Mouse (Mus musculus): ENCODE data around the gene Bckdha. TPM values are rescaled to one million over a fixed set of nuclear protein-coding genes. Genes with fewer than 3 reads are reported as not detected.

The Bckdha gene
- total RNA-seq (2021): 10 to 100 TPM; 25.0 to 28.9 TPM

DNA sequence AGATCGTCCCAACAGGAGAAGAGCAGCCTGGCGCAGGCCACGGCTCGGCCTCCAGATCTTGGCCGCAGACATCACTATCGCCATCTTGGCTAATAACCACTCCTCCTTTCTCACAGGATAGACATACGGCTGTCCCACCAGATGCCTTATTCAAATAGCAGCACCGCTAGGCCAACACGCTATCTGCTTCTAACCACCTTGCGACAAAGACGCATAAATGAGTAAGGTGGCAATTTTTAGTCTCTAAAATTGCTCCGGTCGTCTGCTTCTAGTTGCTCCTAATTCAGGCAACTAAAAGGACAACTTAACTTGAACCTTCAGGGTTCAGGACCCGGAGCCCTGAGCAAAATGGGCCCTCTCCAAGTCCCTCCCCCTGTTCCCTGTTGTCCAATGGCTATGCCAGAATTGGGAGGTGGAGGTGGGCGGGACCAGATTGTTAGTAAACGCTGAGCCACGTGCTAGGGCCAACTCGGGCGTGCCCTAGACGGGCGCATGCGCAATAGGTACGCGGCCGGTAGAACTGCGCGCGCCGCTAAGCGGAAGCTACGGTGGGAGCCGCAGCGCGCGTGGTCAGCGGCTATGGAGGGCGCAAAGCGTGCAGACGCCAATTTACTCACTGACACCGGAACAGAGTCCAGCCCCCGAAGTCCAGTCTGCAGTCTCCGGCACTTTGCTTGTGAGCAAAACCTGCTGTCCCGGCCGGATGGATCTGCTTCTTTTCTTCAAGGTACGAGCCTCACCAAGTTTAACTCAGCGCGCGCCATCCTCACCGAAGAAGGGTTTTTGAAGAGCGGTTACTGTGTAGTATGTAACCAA, at the start of gene Bckdha, which contains the start of gene Exosc5:
Bckdha (minus strand) TSS at position 325 of the 816 bp plus-strand sequence.
Exosc5 (plus strand) TSS at position 508 of the 816 bp plus-strand sequence.
- intact Hi-C loops (cut with DNase I): no loop called here
- peak; percentile 100 for DNase-seq (ENCODE audit: extremely low spot score in 1 of 2, low spot score in 2 of 2)

DNA sequence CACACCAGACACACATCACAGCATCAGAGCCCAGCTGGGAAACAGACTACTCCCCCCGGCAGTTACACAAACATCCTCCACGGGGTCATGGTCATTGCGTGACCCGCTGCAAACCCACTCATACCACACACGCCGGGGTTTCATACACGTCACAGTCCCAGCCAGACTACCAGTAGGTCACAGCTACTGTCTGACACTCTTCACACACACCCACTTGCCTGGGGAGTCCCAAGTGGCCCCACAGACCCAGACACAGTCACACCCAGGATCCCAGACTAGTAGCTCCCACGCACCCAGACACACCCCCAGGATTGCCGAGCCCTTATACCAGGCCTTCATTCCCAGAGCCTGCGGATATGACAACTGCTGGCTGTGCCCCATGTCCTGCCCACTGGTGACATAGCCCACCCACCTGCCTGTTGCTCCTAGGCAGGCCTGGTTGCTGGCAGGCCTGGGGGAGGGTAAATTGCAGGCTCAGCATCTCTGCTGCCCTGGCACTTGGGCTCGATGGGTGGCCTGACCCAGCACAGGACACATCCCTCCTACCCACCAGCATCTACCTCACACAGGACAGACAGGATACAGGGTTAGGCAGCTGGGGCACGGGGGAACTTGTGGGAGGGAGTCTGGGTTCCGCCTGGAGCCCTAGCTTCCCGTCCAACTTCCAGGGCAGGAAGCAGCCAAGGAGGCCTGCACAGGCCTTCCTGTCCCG, 49.0 kb upstream of the Bckdha start:
- peak in 1 of 2 experiments; percentile 85 for DNase-seq (ENCODE audit: extremely low spot score in 1 of 2, low spot score in 2 of 2)
- intact Hi-C loops (cut with DNase I): no loop called here

DNA sequence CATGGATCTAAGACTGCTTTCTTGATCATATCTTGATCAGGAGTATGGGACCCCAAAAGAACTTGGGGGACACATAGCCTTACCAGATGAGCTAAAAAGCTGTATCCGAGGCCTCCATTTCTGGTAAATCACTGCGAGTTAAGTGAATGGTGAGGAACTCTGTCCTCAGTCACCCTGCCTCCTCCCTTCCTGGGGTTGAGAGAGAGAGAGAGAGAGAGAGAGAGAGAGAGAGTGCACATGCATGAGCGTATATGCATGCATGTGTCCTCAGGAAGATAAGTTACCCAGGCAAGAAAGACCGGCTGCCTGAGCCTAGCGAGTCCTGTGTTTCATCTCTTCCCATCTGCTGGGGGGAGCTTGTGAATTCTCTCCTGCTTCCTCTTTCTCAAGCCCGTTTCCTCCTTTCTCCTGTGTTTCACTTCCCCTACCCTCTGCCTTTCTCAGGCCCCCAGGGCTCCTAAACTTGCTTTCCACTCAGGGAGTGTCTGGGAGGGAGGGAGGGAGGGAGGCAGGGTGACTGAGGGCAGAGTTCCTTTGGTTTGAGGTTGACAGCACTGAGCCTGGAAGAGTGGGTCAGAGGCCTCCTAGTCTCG, 47.9 kb upstream of the Bckdha start:
- intact Hi-C loops (cut with DNase I): no loop called here
- DNase-seq (ENCODE audit: extremely low spot score in 1 of 2, low spot score in 2 of 2): no peak

DNA sequence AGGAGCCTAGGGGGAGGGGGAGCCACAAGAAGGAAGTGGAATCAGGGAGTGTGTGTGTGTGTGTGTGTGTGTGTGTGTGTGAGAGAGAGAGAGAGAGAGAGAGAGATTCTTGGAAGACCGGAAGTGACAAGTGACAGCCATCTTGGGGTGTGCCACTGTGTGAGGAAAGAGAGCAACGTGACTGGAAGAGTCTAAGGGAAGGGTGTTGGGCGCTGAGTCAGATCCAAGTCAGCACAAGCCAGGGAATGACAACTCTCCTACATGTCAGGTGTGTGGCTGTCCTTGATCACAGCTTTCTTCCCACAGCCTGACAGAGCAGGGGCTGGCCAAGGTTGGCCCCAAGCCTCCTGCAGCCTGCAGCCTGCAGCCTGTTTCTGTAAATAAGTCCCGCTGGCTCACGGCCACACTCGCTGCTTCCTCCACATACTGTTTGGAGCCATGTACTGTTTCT, 47.0 kb upstream of the Bckdha start:
- intact Hi-C loops (cut with DNase I): no loop called here
- DNase-seq (ENCODE audit: extremely low spot score in 1 of 2, low spot score in 2 of 2): peak in 1 of 2 experiments; percentile 74

DNA sequence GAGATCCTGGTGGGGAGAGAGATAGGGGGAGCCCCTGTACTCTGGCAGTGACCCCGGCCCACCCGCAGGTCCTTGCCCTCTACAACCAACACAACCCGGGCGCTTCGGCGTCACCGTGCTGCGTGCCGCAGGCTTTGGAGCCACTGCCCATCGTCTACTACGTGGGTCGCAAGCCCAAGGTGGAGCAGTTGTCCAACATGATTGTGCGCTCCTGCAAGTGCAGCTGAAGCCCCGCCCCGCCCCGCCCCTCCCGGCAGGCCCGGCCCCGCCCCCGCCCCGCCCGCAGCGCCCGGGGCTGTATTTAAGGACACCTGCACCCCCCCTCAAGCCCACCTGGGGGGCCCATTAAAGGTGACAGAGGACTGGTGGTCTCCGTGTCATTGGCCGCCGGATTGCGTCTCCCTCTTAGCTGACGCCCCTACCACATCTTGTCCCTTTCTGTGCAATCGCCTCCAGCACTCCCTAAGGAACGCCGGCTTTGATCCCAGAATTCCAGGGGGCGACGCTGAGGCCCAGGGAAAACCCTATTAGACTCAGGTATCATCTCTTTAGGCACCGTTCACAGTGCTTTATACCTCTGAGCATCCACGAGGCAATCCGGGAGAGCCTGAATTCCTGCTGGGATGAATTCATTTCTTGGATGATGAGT, 46.1 kb upstream of the Bckdha start:
- peak in 1 of 2 experiments; percentile 53 for DNase-seq (ENCODE audit: extremely low spot score in 1 of 2, low spot score in 2 of 2)
- intact Hi-C loops (cut with DNase I): no loop called here

DNA sequence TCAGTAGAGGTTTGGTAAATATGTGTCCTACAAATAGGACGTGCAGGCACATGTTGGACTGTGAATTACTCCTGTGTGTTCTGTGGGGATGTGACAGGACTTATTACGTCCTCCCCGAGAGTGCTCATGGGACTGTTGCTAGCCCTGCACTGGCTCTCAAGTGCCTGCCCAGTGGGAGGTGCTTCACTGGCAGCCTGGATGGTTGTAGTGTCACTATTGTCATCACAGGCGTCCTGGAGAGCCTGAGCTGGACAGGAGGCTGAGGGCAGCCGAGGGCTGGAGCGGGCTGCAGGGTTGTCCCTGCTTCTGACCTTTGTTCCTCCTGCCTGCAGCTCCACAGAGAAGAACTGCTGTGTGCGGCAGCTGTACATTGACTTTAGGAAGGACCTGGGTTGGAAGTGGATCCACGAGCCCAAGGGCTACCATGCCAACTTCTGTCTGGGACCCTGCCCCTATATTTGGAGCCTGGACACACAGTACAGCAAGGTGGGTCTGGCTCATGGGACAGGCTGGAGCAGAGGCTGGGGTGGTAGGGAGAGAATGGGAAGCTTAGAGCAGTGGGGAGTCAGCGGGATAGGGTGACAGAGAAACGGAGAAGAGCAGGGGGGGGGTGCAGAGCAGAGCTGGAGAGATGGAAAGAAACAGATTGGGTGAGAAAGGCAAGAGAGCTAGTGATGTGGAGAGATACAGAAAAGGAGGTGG, 45.2 kb upstream of the Bckdha start:
- intact Hi-C loops (cut with DNase I): no loop called here
- DNase-seq (ENCODE audit: extremely low spot score in 1 of 2, low spot score in 2 of 2): peak in 1 of 2 experiments; percentile 53

DNA sequence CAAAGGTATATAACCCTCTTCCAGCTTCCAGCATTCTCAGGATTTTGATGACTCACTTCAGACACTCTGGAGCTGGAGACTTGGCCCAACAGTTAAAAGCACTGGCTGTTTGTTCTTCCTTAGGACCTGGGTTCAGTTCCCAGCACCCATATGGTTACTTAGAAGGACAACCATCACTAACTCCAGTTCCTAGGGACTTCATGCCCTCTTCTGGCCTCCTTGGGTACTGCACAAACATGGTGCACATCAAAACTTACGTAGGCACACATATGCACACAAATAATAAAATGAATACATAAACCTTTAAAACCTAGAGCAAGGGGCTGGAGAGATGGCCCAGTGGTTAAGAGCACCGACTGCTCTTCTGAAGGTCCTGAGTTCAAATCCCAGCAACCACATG, 43.6 kb upstream of the Bckdha start:
- intact Hi-C loops (cut with DNase I): no loop called here
- no peak for DNase-seq (ENCODE audit: extremely low spot score in 1 of 2, low spot score in 2 of 2)

DNA sequence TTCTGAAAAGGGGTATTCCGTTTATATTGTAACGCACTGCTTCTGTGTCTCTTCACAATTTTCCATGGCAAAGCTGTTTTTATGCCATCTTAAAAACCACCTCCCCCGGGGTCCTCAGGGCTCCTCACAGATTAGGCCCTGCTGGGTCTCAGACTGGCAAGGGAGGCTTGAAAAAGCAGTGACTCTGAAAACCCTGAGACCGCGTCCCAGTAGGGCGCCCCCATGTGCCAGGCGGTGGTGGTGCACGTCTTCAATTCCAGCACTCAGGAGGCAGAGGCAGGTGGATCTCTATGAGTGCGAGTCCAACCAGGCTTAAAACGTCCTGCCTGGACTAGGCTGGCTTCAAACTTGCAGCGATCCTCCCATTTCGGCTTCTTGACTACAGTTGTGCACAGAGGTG, 42.0 kb upstream of the Bckdha start:
- DNase-seq (ENCODE audit: extremely low spot score in 1 of 2, low spot score in 2 of 2): no peak
- intact Hi-C loops (cut with DNase I): no loop called here

DNA sequence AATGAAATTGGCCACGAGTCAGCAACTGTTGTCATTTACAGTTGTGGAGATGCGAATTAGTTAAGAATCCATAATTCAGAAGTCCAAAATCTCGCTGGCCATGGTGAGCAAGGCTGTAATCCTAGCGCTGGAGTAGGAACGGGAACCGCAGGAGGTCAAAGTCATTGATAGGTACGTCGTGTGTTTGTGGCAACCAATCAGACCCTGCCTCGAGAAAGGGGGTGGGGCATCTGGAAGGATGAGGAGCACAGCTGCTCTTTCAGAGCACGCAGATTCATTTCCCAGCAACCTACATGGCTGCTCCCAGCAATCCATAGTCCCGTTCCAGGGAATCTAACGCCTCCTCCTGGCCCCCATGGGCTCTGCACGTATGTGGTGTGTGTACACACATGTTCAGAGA, 41.1 kb upstream of the Bckdha start:
- no peak for DNase-seq (ENCODE audit: extremely low spot score in 1 of 2, low spot score in 2 of 2)
- intact Hi-C loops (cut with DNase I): no loop called here

DNA sequence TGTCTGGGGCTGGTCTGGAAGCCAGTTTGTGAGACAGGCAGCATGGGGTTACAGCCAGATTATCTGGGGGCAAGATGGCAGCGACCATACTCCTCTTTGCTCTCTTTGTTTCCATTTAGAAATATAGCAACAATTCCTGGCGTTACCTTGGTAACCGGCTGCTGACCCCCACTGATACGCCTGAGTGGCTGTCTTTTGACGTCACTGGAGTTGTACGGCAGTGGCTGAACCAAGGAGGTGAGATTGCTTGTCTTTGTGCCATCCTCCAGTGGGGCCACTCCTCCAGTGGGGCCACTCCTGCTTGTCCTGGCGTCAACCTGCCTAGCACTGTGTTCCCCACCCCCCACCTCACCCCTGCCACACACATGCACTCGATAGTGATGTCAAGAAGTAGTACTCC, 35.3 kb upstream of the Bckdha start:
- intact Hi-C loops (cut with DNase I): no loop called here

DNA sequence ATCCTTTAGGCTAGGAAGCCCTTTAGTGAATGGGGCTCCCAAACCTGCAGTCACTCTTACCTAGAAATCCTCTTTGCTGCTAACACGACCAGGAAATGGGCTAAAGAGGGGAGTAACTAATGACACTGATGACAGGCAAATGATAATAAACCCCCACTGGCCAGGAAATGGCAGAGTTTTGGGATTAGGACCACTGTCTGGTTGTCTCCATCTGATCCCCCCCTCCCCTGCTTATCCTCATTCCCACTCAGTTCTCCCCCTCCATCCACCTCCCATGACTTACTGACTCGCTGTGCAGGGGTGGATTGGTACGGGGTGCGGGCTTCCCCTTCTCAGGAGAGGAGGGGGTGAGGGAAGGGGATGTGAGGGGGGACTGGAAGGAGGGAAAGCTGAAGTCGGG, 31.3 kb upstream of the Bckdha start:
- intact Hi-C loops (cut with DNase I): no loop called here
- no peak for DNase-seq (ENCODE audit: extremely low spot score in 1 of 2, low spot score in 2 of 2)

More for the DNA sequence above, 35.3 kb upstream of the Bckdha start:
- DNase-seq (ENCODE audit: extremely low spot score in 1 of 2, low spot score in 2 of 2): no peak

DNA sequence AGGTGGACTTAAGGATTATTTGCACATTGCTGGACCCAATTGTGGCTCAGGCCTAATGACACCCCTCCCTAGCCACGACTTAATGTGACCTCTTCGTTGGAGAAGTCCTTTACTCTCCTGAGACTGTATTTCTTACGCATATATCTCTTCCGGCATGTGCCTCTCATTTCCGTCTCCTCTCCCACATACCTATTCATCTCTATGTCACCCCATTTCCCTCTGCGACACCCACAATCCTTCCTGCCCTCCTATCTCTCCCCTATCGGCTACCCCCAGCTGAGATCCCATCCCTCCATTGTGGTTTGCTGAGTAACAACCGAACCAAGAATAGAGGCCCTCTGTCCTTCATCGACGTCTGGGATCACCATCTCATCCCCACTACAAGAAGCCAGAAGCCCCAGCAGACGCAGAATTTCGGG, 30.8 kb upstream of the Bckdha start:
- intact Hi-C loops (cut with DNase I): no loop called here
- DNase-seq (ENCODE audit: extremely low spot score in 1 of 2, low spot score in 2 of 2): no peak

DNA sequence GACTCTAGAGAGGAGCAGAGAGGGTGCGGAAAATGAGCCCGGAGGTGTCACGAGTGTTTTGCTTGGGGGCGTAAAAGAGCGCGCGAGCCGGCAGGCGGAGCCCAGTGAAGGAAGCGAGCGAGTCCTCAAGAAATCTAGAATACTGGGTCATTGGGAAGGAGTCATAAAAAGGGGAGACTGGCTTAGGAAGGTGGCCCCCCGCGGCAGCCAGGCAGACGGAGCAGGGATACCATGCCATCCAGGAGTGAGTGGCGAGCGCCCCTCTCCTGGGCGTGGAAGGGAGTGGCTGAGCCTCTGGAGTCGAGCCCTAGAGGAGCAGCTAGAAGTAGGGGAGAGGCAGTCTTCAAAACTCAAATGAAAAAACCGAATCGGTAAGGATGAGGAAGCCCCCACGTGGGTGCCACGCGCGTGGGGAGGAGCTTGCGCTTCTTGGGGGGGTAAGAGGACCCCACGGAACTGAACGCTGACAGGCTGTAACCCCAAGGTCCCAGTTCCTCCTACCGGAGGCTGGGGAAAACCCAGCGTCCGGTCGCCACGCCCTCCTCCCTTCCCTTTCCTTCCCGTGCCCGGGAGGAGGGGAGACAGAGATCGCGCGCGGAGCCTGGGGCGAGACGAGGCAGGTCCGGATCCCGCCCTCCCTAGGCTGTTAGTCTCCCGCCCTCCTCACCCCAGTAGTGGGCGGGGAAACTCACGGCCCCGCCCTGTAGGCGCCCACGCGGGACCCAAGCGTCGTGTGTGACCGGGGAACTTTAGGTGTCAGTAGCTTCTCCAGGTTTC, 30.2 kb upstream of the Bckdha start:
- DNase-seq (ENCODE audit: extremely low spot score in 1 of 2, low spot score in 2 of 2): peak in 1 of 2 experiments; percentile 90
- intact Hi-C loops (cut with DNase I): no loop called here

DNA sequence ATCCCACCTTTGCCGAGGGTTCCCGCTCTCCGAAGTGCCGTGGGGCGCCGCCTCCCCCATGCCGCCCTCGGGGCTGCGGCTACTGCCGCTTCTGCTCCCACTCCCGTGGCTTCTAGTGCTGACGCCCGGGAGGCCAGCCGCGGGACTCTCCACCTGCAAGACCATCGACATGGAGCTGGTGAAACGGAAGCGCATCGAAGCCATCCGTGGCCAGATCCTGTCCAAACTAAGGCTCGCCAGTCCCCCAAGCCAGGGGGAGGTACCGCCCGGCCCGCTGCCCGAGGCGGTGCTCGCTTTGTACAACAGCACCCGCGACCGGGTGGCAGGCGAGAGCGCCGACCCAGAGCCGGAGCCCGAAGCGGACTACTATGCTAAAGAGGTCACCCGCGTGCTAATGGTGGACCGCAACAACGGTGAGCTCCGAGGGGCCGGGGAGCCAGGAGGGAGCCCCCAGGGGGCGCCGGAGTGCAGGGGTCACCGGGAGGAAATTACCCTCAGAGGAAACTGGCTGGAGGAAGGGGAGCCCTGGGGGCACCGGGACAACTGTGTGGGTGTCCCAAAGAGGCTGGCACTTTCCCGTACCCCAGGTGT, 29.1 kb upstream of the Bckdha start:
- DNase-seq (ENCODE audit: extremely low spot score in 1 of 2, low spot score in 2 of 2): peak in 1 of 2 experiments; percentile 74
- intact Hi-C loops (cut with DNase I): no loop called here

DNA sequence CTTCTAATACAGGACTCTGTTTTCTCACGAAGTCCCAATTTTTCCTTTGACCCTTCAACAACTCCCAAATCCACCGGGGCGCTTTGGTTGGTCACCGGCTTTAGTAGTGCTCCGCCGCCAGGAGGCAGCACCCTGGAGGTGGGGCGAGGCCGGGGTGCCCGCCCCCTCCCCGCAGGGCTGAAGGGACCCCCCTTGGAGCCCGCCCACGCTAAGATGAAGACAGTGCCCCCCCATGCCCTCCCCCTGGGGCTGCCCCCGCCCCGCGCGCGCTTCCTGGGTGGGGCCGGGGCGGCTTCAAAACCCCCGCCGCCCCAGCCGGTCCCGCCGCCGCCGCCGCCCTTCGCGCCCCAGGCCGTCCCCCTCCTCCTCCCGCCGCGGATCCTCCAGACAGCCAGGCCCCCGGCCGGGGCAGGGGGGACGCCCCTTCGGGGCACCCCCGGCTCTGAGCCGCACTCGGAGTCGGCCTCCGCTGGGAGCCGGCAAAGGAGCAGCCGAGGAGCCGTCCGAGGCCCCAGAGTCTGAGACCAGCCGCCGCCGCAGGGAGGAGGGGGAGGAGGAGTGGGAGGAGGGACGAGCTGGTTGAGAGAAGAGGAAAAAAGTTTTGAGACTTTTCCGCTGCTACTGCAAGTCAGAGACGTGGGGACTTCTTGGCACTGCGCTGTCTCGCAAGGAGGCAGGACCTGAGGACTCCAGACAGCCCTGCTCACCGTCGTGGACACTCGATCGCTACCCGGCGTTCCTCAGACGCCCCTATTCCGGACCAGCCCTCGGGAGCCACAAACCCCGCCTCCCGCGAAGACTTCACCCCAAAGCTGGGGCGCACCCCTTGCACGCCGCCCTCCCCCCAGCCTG, 28.1 kb upstream of the Bckdha start, which contains the start of gene Tgfb1:
Tgfb1 (plus strand) TSS at position 323 of the 852 bp plus-strand sequence.
- intact Hi-C loops (cut with DNase I): no loop called here
- DNase-seq (ENCODE audit: extremely low spot score in 1 of 2, low spot score in 2 of 2): peak in 1 of 2 experiments; percentile 82

DNA sequence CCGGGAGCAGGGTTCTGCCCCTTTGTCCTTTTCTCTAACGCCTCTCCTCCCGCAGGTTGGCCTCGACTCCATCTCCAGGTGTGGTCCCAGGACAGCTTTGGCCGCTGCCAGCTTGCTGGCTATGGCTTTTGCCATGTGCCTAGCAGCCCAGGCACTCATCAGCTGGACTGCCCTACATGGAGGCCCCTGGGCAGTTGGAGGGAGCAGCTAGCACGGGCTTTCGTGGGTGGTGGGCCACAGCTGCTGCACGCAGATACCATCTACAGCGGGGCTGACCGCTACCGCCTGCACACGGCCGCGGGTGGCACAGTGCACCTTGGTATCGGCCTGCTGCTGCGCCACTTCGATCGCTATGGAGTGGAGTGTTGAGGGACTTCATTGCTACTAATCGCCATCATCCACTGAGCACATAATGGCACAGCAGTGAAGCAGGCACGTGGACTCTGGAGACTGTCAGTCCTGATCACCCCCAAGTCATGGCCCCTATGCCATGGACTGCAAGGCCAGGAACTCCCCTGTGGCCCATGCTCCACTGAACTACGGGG, 27.2 kb upstream of the Bckdha start:
- DNase-seq (ENCODE audit: extremely low spot score in 1 of 2, low spot score in 2 of 2): no peak
- intact Hi-C loops (cut with DNase I): no loop called here

All from left cerebral cortex, postnatal 10 days (tissue).